Mouse (Mus musculus): ENCODE results near the gene Prkci. TPM values are rescaled to one million over a fixed set of nuclear protein-coding genes. Genes with fewer than 3 reads are reported as not detected.

The Prkci gene
- polyA plus RNA-seq, 1 experiment: 240 TPM

- Histone ChIP-seq H3K36me3 (ENCODE audit: control insufficient read depth, insufficient read depth, low read length, poor library complexity, severe bottlenecking) (peaks cover 18% of the 10 kb centered on the region), H3K27ac (ENCODE audit: insufficient read depth, low read length) (peak within 1 kb of the TSS; percentile 80), H3K4me1 (ENCODE audit: control insufficient read depth, insufficient read depth, low read length) (peaks cover 7% of the 10 kb centered on the region), H3K9me3 (replicated peaks; ENCODE audit: control insufficient read depth, insufficient read depth, low read length, poor library complexity, severe bottlenecking) (no peaks in the 10 kb centered on the region), H3K9ac (ENCODE audit: low read depth, poor library complexity, severe bottlenecking) (peak within 1 kb of the TSS; percentile 98), H3K4me3 (ENCODE audit: low read depth, low read length) (peak within 1 kb of the TSS; percentile 96), H3K27me3 (ENCODE audit: control insufficient read depth, insufficient read depth, low read length, poor library complexity, severe bottlenecking) (no peaks in the 10 kb centered on the region)
- TF ChIP-seq CTCF (IDR thresholded peaks at IDR 0.05; ENCODE audit: low read depth, low read length) (no peak), EP300 (IDR thresholded peaks at IDR 0.05; ENCODE audit: insufficient read depth, low read depth, low read length) (no peak), POLR2A (IDR thresholded peaks at IDR 0.05; ENCODE audit: insufficient read depth, low read length) (no peak)
Measured at GRCm38 (mm10) chr3:31094531-31095178, 99.1 kb downstream of the Prkci start, which contains the start of gene Skil. Gene Skil, plus strand, starts transcription at chr3:31095058.

- H3K27me3 ChIP-seq (ENCODE audit: control insufficient read depth, insufficient read depth, low read length, poor library complexity, severe bottlenecking): no peaks in the 10 kb centered on the region
- H3K4me3 ChIP-seq (ENCODE audit: low read depth, low read length): peak overlapping the region; percentile 96
- H3K4me1 ChIP-seq (ENCODE audit: control insufficient read depth, insufficient read depth, low read length): peaks cover 7% of the 10 kb centered on the region
- no peaks in the 10 kb centered on the region for H3K9me3 ChIP-seq (replicated peaks; ENCODE audit: control insufficient read depth, insufficient read depth, low read length, poor library complexity, severe bottlenecking)
- peak overlapping the region; percentile 98 for H3K9ac ChIP-seq (ENCODE audit: low read depth, poor library complexity, severe bottlenecking)
- TF ChIP-seq EP300 (IDR thresholded peaks at IDR 0.05; ENCODE audit: insufficient read depth, low read depth, low read length) (no peak), POLR2A (IDR thresholded peaks at IDR 0.05; ENCODE audit: insufficient read depth, low read length) (no peak), CTCF (IDR thresholded peaks at IDR 0.05; ENCODE audit: low read depth, low read length) (no peak)
- H3K27ac ChIP-seq (ENCODE audit: insufficient read depth, low read length): peak overlapping the region; percentile 74
- peaks cover 18% of the 10 kb centered on the region for H3K36me3 ChIP-seq (ENCODE audit: control insufficient read depth, insufficient read depth, low read length, poor library complexity, severe bottlenecking)
Measured at GRCm38 (mm10) chr3:31095179-31095490, 99.6 kb downstream of the Prkci start.

- peaks cover 7% of the 10 kb centered on the region for H3K4me1 ChIP-seq (ENCODE audit: control insufficient read depth, insufficient read depth, low read length)
- no peaks in the 10 kb centered on the region for H3K9me3 ChIP-seq (replicated peaks; ENCODE audit: control insufficient read depth, insufficient read depth, low read length, poor library complexity, severe bottlenecking)
- TF ChIP-seq POLR2A (IDR thresholded peaks at IDR 0.05; ENCODE audit: insufficient read depth, low read length) (no peak), CTCF (IDR thresholded peaks at IDR 0.05; ENCODE audit: low read depth, low read length) (no peak), EP300 (IDR thresholded peaks at IDR 0.05; ENCODE audit: insufficient read depth, low read depth, low read length) (no peak)
- H3K9ac ChIP-seq (ENCODE audit: low read depth, poor library complexity, severe bottlenecking): peak overlapping the region; percentile 98
- H3K36me3 ChIP-seq (ENCODE audit: control insufficient read depth, insufficient read depth, low read length, poor library complexity, severe bottlenecking): peaks cover 18% of the 10 kb centered on the region
- H3K4me3 ChIP-seq (ENCODE audit: low read depth, low read length): peak overlapping the region; percentile 96
- no peaks in the 10 kb centered on the region for H3K27me3 ChIP-seq (ENCODE audit: control insufficient read depth, insufficient read depth, low read length, poor library complexity, severe bottlenecking)
- H3K27ac ChIP-seq (ENCODE audit: insufficient read depth, low read length): peak overlapping the region; percentile 73
Measured at GRCm38 (mm10) chr3:31095491-31096154, 100.1 kb downstream of the Prkci start.

GRCm38 (mm10) chr3:31096155-31097101 is 100.9 kb downstream of the Prkci start:
- TF ChIP-seq EP300 (IDR thresholded peaks at IDR 0.05; ENCODE audit: insufficient read depth, low read depth, low read length) (no peak), POLR2A (IDR thresholded peaks at IDR 0.05; ENCODE audit: insufficient read depth, low read length) (no peak), CTCF (IDR thresholded peaks at IDR 0.05; ENCODE audit: low read depth, low read length) (no peak)
- peaks cover 18% of the 10 kb centered on the region for H3K36me3 ChIP-seq (ENCODE audit: control insufficient read depth, insufficient read depth, low read length, poor library complexity, severe bottlenecking)
- peaks cover 8% of the 10 kb centered on the region for H3K4me1 ChIP-seq (ENCODE audit: control insufficient read depth, insufficient read depth, low read length)

GRCm38 (mm10) chr3:31097102-31097720 is 101.7 kb downstream of the Prkci start:
- H3K27me3 ChIP-seq (ENCODE audit: control insufficient read depth, insufficient read depth, low read length, poor library complexity, severe bottlenecking): no peaks in the 10 kb centered on the region
- no peak overlapping the region; the same call in 1 of the 2 replicates for H3K4me3 ChIP-seq (ENCODE audit: low read depth, low read length)
- peaks cover 5% of the 10 kb centered on the region for H3K4me1 ChIP-seq (ENCODE audit: control insufficient read depth, insufficient read depth, low read length)
- no peak overlapping the region for H3K9ac ChIP-seq (ENCODE audit: low read depth, poor library complexity, severe bottlenecking)
- H3K36me3 ChIP-seq (ENCODE audit: control insufficient read depth, insufficient read depth, low read length, poor library complexity, severe bottlenecking): peaks cover 21% of the 10 kb centered on the region
- H3K9me3 ChIP-seq (replicated peaks; ENCODE audit: control insufficient read depth, insufficient read depth, low read length, poor library complexity, severe bottlenecking): no peaks in the 10 kb centered on the region
- no peak for TF ChIP-seq CTCF (IDR thresholded peaks at IDR 0.05; ENCODE audit: low read depth, low read length)
- no peak for TF ChIP-seq POLR2A (IDR thresholded peaks at IDR 0.05; ENCODE audit: insufficient read depth, low read length)
- no peak for TF ChIP-seq EP300 (IDR thresholded peaks at IDR 0.05; ENCODE audit: insufficient read depth, low read depth, low read length)
- H3K27ac ChIP-seq (ENCODE audit: insufficient read depth, low read length): no peak overlapping the region

More at GRCm38 (mm10) chr3:31096155-31097101, 100.9 kb downstream of the Prkci start:
- Histone ChIP-seq H3K9ac (ENCODE audit: low read depth, poor library complexity, severe bottlenecking) (peak overlapping the region; percentile 98), H3K9me3 (replicated peaks; ENCODE audit: control insufficient read depth, insufficient read depth, low read length, poor library complexity, severe bottlenecking) (no peaks in the 10 kb centered on the region), H3K27me3 (ENCODE audit: control insufficient read depth, insufficient read depth, low read length, poor library complexity, severe bottlenecking) (no peaks in the 10 kb centered on the region), H3K4me3 (ENCODE audit: low read depth, low read length) (peak overlapping the region; percentile 96), H3K27ac (ENCODE audit: insufficient read depth, low read length) (peak overlapping the region; percentile 73)
